Mouse (Mus musculus) brain, embryonic 14.5 days (tissue): ENCODE data around the gene Xpnpep3.

ENCODE experiments used
- CTCF ChIP-seq: fragments of 200-500 bp; IDR thresholded peaks from 2 replicates; pipeline ENCODE4 v1.5.1; 2012; ENCODE audit warnings: inconsistent platforms, mild to moderate bottlenecking, moderate library complexity, borderline replicate concordance; ENCODE audit not compliant: insufficient read depth, insufficient read length; ENCODE audit errors: extremely low read depth
- POLR2A ChIP-seq: fragments of 200-500 bp; IDR thresholded peaks from 2 replicates; pipeline ENCODE4 v1.6.1; 2012; ENCODE audit warnings: mild to moderate bottlenecking, inconsistent platforms, borderline replicate concordance; ENCODE audit not compliant: poor library complexity, insufficient read depth, insufficient read length, severe bottlenecking; ENCODE audit errors: extremely low read depth

GRCm38 (mm10) chr15:81482966-81483365, 83.0 kb downstream of the Xpnpep3 start:
- TF ChIP-seq CTCF (no peak), POLR2A (no peak)
